Mouse (Mus musculus): ENCODE results near the gene Lancl3. TPM values are rescaled to one million over a fixed set of nuclear protein-coding genes. Genes with fewer than 3 reads are reported as not detected.
"Not testable (repeated sequence)": the region's sequence is repeated elsewhere in the genome, so short reads cannot be mapped to it uniquely, and the experiment has no call there.

The Lancl3 gene
- polyA plus RNA-seq, 1 experiment from 2014 or later = 0.17 TPM

DNA sequence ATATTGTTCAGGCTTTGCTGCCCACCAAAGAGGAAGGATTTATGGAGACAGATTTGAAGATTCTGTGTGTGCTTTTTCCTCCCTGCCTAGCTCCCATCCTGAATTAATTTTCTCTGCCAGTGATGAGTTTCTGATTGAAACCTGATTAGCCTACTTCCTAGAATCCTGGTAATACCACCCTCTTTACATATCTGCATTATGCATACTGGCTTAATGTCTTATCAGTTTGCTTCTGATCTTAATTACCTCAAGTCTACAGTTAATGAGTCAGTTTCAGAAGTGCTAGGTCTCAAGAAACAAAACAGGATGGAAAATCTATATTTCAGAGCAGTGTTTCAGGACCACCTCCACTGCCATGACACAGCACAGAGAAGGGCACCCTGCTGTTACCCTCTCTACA, 116.8 kb downstream of the Lancl3 start:
- not testable (repeated sequence) for ATAC-seq (ENCODE audit: insufficient number of reproducible peaks, low FRiP score, low TSS enrichment, low read depth); H3K4me1 ChIP-seq (ENCODE audit: control insufficient read depth, insufficient read depth, low read length); H3K27me3 ChIP-seq (ENCODE audit: control insufficient read depth, insufficient read depth, low read length); H3K4me2 ChIP-seq (ENCODE audit: low read depth, severe bottlenecking); H3K27ac ChIP-seq (replicated peaks; ENCODE audit: low read depth, low read length); DNase-seq (ENCODE audit: low spot score); H3K9me3 ChIP-seq (ENCODE audit: control insufficient read depth, low read length); H3K36me3 ChIP-seq (ENCODE audit: control insufficient read depth, insufficient read depth, low read length); H3K9ac ChIP-seq (ENCODE audit: low read length); H3K4me3 ChIP-seq (ENCODE audit: low read depth, low read length)

Other genes starting within 250 kb of the Lancl3 start
- not detected in 2 replicates for gene Fthl17b, start 236.9 kb upstream of the Lancl3 start, polyA plus RNA-seq (2014; fragmentation: Nextera tagmentation; extraction: Ambion mirVana)
- gene Fthl17c, start 223.3 kb upstream of the Lancl3 start, polyA plus RNA-seq (2014; fragmentation: Nextera tagmentation; extraction: Ambion mirVana) = not detected in 2 replicates
- not detected in 2 replicates for gene Fthl17d, start 213.1 kb upstream of the Lancl3 start, polyA plus RNA-seq (2014; fragmentation: Nextera tagmentation; extraction: Ambion mirVana)
- gene Fthl17e, start 166.4 kb upstream of the Lancl3 start, polyA plus RNA-seq (2014; fragmentation: Nextera tagmentation; extraction: Ambion mirVana) = not detected in 2 replicates
- not detected in 2 replicates for gene Fthl17f, start 136.9 kb upstream of the Lancl3 start, polyA plus RNA-seq (2014; fragmentation: Nextera tagmentation; extraction: Ambion mirVana)
- not detected in 2 replicates for gene 4930402K13Rik, start 95.3 kb upstream of the Lancl3 start, polyA plus RNA-seq (2014; fragmentation: Nextera tagmentation; extraction: Ambion mirVana)
- 0.17 TPM in 1 of 2 replicates, not detected in the other for gene Gm14862, start 57.0 kb downstream of the Lancl3 start, polyA plus RNA-seq (2014; fragmentation: Nextera tagmentation; extraction: Ambion mirVana)
- 1.8 and 2.1 TPM in 2 replicates for gene Xk, start 72.9 kb downstream of the Lancl3 start, polyA plus RNA-seq (2014; fragmentation: Nextera tagmentation; extraction: Ambion mirVana)
- gene H2al1m, start 83.9 kb downstream of the Lancl3 start, polyA plus RNA-seq (2014; fragmentation: Nextera tagmentation; extraction: Ambion mirVana) = not detected in 2 replicates
- gene H2al1k, start 150.7 kb downstream of the Lancl3 start, polyA plus RNA-seq (2014; fragmentation: Nextera tagmentation; extraction: Ambion mirVana) = not detected in 2 replicates

Data from limb, embryonic 11.5 days (tissue).